Comparison of ENCODE assay signal across 19 mouse cellular contexts in the genomic region with DNA sequence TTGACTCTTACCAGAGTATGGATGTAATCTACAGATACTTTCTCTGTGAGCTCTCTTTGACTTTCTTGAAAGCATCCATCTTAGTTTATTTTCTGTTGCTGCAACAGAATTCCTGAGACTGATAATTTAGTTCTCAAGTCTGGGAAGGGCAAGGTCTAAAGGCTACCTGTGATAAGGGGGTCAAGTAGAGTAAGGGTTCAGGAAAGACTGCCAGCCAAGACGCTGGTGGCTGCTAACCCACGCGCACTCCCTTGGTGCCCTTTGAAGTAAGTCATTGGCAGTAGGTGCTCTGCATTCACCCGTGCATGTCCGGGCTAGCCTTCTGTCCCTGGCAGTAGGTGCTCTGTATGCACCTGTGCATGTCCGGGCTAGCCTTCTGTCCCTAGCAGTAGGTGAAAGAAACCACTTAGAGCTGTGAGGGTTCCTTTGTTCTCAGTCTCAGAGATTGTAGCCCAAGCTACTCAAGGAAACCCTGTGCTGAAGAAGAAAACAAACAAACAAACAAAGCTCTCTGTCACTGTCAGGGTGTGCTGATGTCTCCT.
"Had no signal": no experiment of that assay in that cellular context is flagged by ENCODE, and none has a peak within 500 bp of the region (broad histone marks: within the 10 kb centered on the region; RNA-seq: fewer than 3 reads in every experiment).

No protein-coding gene starts in this region.

- H3K9me3 ChIP-seq: limb, embryonic 10.5 days; limb, embryonic 13.5 days; liver, embryonic 12.5 days; liver, embryonic 15.5 days; lung, embryonic 15.5 days; midbrain, embryonic 12.5 days; stomach, embryonic 15.5 days had no signal

- H3K27ac ChIP-seq: limb, embryonic 10.5 days; limb, embryonic 13.5 days; liver, embryonic 12.5 days; liver, embryonic 15.5 days; lung, embryonic 15.5 days; midbrain, embryonic 12.5 days; stomach, embryonic 15.5 days had no signal

- H3K9ac ChIP-seq: limb, embryonic 13.5 days; liver, embryonic 12.5 days; liver, embryonic 15.5 days; lung, embryonic 15.5 days; midbrain, embryonic 12.5 days; stomach, embryonic 15.5 days had no signal

- DNase-seq: kidney, adult 9 months; kidney, postnatal 14 days; kidney, postnatal 4 days; liver; lung, adult 18-20 months; lung, postnatal 14 days; lung, postnatal 4 days; right cerebral cortex, postnatal 14 days; spleen, adult 18-20 months; thymus, postnatal 25 days had no signal

- H3K4me3 ChIP-seq: limb, embryonic 10.5 days; limb, embryonic 13.5 days; liver, embryonic 12.5 days; liver, embryonic 15.5 days; lung, embryonic 15.5 days; midbrain, embryonic 12.5 days; myocyte; stomach, embryonic 15.5 days had no signal

- H3K4me1 ChIP-seq: limb, embryonic 10.5 days; limb, embryonic 13.5 days; liver, embryonic 12.5 days; liver, embryonic 15.5 days; lung, embryonic 15.5 days; midbrain, embryonic 12.5 days; stomach, embryonic 15.5 days had no signal

- ATAC-seq: liver, embryonic 12.5 days; midbrain, embryonic 16.5 days had no signal

- H3K27me3 ChIP-seq: limb, embryonic 13.5 days; liver, embryonic 12.5 days; liver, embryonic 15.5 days; lung, embryonic 15.5 days; midbrain, embryonic 12.5 days; stomach, embryonic 15.5 days had no signal

- H3K4me2 ChIP-seq: limb, embryonic 13.5 days; liver, embryonic 12.5 days; liver, embryonic 15.5 days; lung, embryonic 15.5 days; midbrain, embryonic 12.5 days; stomach, embryonic 15.5 days had no signal
